Mouse (Mus musculus) thymus, postnatal 4 days (tissue): ENCODE data around the gene Igfbp2.

Experiments used
- DNase-seq: peaks from one replicate; pipeline ENCODE4 v3.0.0; 2021

Igfbp2 gene

GRCm38 (mm10) chr1:72873511-72874286, 49.4 kb downstream of the Igfbp2 start:
- DNase-seq = peak; percentile 48

- DNase-seq = no peak
Observed at GRCm38 (mm10) chr1:72874287-72875211, 50.2 kb downstream of the Igfbp2 start, which contains the start of gene Igfbp5. TSS of gene Igfbp5 (minus strand) at chr1:72874884.

- no peak for DNase-seq
Observed at GRCm38 (mm10) chr1:72875708-72876107, 51.4 kb downstream of the Igfbp2 start.

GRCm38 (mm10) chr1:72876111-72876510, 51.8 kb downstream of the Igfbp2 start:
- no peak for DNase-seq

GRCm38 (mm10) chr1:72877892-72878291, 53.6 kb downstream of the Igfbp2 start:
- no peak for DNase-seq

- DNase-seq = no peak
Observed at GRCm38 (mm10) chr1:72878473-72879318, 54.4 kb downstream of the Igfbp2 start.

GRCm38 (mm10) chr1:72879319-72879634, 55.0 kb downstream of the Igfbp2 start:
- peak; percentile 34 for DNase-seq

- DNase-seq = no peak
Observed at GRCm38 (mm10) chr1:72885111-72885818, 61.0 kb downstream of the Igfbp2 start.

- DNase-seq = no peak
Observed at GRCm38 (mm10) chr1:72885819-72886169, 61.5 kb downstream of the Igfbp2 start.

GRCm38 (mm10) chr1:72887910-72888309, 63.6 kb downstream of the Igfbp2 start:
- DNase-seq = no peak

GRCm38 (mm10) chr1:72895821-72896220, 71.5 kb downstream of the Igfbp2 start:
- DNase-seq = no peak
